Mouse (Mus musculus): Measurements from ENCODE around the gene Hcfc2. TPM values are rescaled to one million over a fixed set of nuclear protein-coding genes. Genes with fewer than 3 reads are reported as not detected.

Hcfc2 gene
- polyA plus RNA-seq, 1 experiment: 8.1 TPM

DNA sequence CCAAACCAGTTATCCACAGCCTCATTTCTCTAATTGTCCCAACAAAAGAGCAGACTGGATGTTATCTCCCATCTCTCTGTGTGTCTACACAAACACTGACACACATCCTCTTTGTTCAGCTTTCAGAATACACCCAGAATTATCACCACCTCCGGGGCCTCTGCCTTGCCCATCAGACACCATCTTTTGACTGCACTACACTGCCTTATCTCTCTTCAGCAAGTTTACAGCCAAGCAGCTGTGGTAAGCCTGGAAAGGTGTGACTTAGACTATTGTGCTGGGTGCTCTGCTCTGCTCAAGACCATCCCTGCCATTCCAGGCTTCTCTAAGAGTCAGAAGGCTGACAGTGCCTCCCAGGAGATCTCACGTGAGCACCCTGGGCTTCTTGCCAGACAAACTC, 10.5 kb upstream of the Hcfc2 start:
- H3K36me3 ChIP-seq (ENCODE audit: control insufficient read depth, insufficient read depth, low read length): no peaks in the 10 kb centered on the region
- TF ChIP-seq POLR2A (IDR thresholded peaks at IDR 0.05; ENCODE audit: low read depth, low read length) (no peak), CTCF (conservative IDR thresholded peaks at IDR 0.05; ENCODE audit: insufficient read depth, insufficient read length, low read depth, low read length) (no peak)
- no peak overlapping the region for H3K4me3 ChIP-seq (ENCODE audit: insufficient read depth, low read depth, low read length)
- no peak overlapping the region for H3K27ac ChIP-seq (ENCODE audit: insufficient read depth, low read depth, low read length)
- 62% methylated on average over 2 of the region's 2 CpGs for WGBS
- no peak for DNase-seq
- H3K4me1 ChIP-seq (ENCODE audit: control insufficient read depth, insufficient read depth, low read length): no peaks in the 10 kb centered on the region
- H3K27me3 ChIP-seq (replicated peaks; ENCODE audit: control insufficient read depth, insufficient read depth, low read length): no peaks in the 10 kb centered on the region

DNA sequence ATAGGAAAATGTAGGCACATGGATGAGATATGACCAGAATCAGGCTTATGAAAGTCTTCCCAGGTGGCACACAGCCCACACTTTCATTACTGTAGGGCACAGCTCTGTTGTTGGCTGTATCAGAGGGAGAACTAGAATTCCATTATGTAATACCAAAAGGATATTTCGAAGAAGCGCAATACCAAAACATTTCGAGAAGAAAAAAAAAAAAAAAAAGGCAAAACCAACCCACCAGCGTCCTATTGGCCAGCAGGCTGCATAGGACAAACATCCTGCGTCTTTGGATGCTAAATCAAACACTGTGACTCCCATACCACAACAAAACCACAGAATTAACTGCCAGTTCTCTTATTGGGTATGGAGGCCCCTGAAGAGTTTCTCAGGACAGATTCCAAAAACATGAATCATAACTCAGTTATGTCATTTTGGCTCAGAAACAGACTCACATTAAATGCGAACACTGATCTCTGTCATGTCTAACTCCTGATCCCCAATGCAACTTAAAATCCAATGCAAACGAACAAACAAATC, 6.2 kb upstream of the Hcfc2 start:
- no peak overlapping the region for H3K27ac ChIP-seq (ENCODE audit: insufficient read depth, low read depth, low read length)
- no peak overlapping the region for H3K4me3 ChIP-seq (ENCODE audit: insufficient read depth, low read depth, low read length)
- no peak for DNase-seq
- no peaks in the 10 kb centered on the region for H3K27me3 ChIP-seq (replicated peaks; ENCODE audit: control insufficient read depth, insufficient read depth, low read length)
- H3K4me1 ChIP-seq (ENCODE audit: control insufficient read depth, insufficient read depth, low read length): no peaks in the 10 kb centered on the region
- 64% methylated on average over 7 of the region's 7 CpGs for WGBS
- TF ChIP-seq POLR2A (IDR thresholded peaks at IDR 0.05; ENCODE audit: low read depth, low read length) (no peak), CTCF (conservative IDR thresholded peaks at IDR 0.05; ENCODE audit: insufficient read depth, insufficient read length, low read depth, low read length) (no peak)
- no peaks in the 10 kb centered on the region for H3K36me3 ChIP-seq (ENCODE audit: control insufficient read depth, insufficient read depth, low read length)

DNA sequence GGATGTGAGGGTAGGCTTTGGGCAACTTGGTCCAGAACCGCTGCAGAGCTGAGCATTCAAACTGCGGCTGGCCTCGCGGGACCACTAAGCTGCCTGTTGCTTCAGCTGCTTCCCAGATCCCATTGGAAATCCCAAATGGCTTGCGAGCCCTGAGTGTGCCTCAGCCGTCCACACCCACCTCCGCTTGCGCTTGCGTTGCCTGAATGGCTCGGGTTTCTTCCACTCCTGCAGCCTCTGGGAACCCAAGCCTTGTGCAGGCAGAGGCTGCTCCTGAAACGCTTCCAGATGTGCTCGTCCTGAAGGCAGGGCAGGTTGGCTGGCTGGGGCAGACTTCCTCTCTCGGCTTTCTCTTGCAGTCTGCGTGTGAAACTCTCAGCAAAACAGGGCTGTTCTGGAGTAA, 5.5 kb upstream of the Hcfc2 start, which contains the start of gene Glt8d2:
Glt8d2 (minus strand) TSS at position 157 of the 400 bp plus-strand sequence.
- 3% methylated on average over 14 of the region's 14 CpGs for WGBS
- DNase-seq: peak; percentile 24

GRCm38 (mm10) chr10:82696453-82697079, 606 bp downstream of the Hcfc2 start:
- 0 out of 2 replicates have a peak, but pooled peaks cover 5% of the 10 kb centered on the region for H3K4me1 ChIP-seq (ENCODE audit: control insufficient read depth, insufficient read depth, low read length)
- H3K36me3 ChIP-seq (ENCODE audit: control insufficient read depth, insufficient read depth, low read length): no peaks in the 10 kb centered on the region
- TF ChIP-seq CTCF (conservative IDR thresholded peaks at IDR 0.05; ENCODE audit: insufficient read depth, insufficient read length, low read depth, low read length): no peak
- TF ChIP-seq POLR2A (IDR thresholded peaks at IDR 0.05; ENCODE audit: low read depth, low read length): no peak
- H3K4me3 ChIP-seq (ENCODE audit: insufficient read depth, low read depth, low read length): no peak overlapping the region
- DNase-seq: no peak
- no peak overlapping the region for H3K27ac ChIP-seq (ENCODE audit: insufficient read depth, low read depth, low read length)
- no peaks in the 10 kb centered on the region for H3K27me3 ChIP-seq (replicated peaks; ENCODE audit: control insufficient read depth, insufficient read depth, low read length)
- WGBS: 56% methylated on average over 4 of the region's 4 CpGs

More for the DNA sequence above, 5.5 kb upstream of the Hcfc2 start, which contains the start of gene Glt8d2:
- Histone ChIP-seq H3K27ac (ENCODE audit: insufficient read depth, low read depth, low read length) (no peak within 1 kb of the TSS), H3K36me3 (ENCODE audit: control insufficient read depth, insufficient read depth, low read length) (no peaks in the 10 kb centered on the region), H3K4me1 (ENCODE audit: control insufficient read depth, insufficient read depth, low read length) (no peaks in the 10 kb centered on the region), H3K27me3 (replicated peaks; ENCODE audit: control insufficient read depth, insufficient read depth, low read length) (no peaks in the 10 kb centered on the region), H3K4me3 (ENCODE audit: insufficient read depth, low read depth, low read length) (no peak within 1 kb of the TSS)
- TF ChIP-seq CTCF (conservative IDR thresholded peaks at IDR 0.05; ENCODE audit: insufficient read depth, insufficient read length, low read depth, low read length) (no peak), POLR2A (IDR thresholded peaks at IDR 0.05; ENCODE audit: low read depth, low read length) (no peak)

GRCm38 (mm10) chr10:82697305-82697898, 1.4 kb downstream of the Hcfc2 start:
- no peaks in the 10 kb centered on the region for H3K36me3 ChIP-seq (ENCODE audit: control insufficient read depth, insufficient read depth, low read length)
- no peak overlapping the region for H3K4me3 ChIP-seq (ENCODE audit: insufficient read depth, low read depth, low read length)
- 79% methylated on average over 3 of the region's 3 CpGs for WGBS
- peak; percentile 27 for DNase-seq
- TF ChIP-seq POLR2A (IDR thresholded peaks at IDR 0.05; ENCODE audit: low read depth, low read length) (no peak), CTCF (conservative IDR thresholded peaks at IDR 0.05; ENCODE audit: insufficient read depth, insufficient read length, low read depth, low read length) (no peak)
- no peak overlapping the region for H3K27ac ChIP-seq (ENCODE audit: insufficient read depth, low read depth, low read length)
- H3K4me1 ChIP-seq (ENCODE audit: control insufficient read depth, insufficient read depth, low read length): 0 out of 2 replicates have a peak, but pooled peaks cover 5% of the 10 kb centered on the region
- H3K27me3 ChIP-seq (replicated peaks; ENCODE audit: control insufficient read depth, insufficient read depth, low read length): no peaks in the 10 kb centered on the region

DNA sequence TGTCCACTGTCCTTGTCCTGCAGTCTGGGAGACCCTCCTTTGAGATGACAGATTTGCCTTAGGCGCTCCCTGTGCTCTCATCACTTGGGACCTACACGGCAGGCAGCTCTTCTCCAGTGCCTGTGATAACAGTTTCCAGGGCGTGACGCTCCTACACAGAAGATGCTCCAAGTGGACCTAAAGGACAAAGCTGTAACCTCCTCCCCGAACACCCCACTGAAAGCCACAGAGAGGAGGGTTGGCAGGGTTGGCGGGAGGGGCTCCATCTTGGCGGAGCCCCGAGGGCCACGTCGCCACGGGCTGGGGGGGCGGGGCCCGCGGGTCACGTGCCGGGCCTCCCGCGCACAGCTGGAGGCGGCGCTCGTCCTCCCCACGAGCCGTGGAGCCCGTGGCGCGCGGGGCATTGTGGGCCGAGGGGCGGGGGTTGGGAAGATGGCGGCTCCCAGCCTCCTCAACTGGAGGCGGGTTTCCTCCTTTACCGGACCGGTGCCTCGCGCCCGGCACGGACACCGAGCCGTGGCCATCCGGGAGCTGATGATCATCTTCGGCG, 2.8 kb downstream of the Hcfc2 start:
- Histone ChIP-seq H3K27ac (ENCODE audit: insufficient read depth, low read depth, low read length) (peak overlapping the region; percentile 24; the same call in 1 of the 2 replicates), H3K36me3 (ENCODE audit: control insufficient read depth, insufficient read depth, low read length) (no peaks in the 10 kb centered on the region), H3K4me3 (ENCODE audit: insufficient read depth, low read depth, low read length) (peak overlapping the region; percentile 86), H3K4me1 (ENCODE audit: control insufficient read depth, insufficient read depth, low read length) (0 out of 2 replicates have a peak, but pooled peaks cover 5% of the 10 kb centered on the region), H3K27me3 (replicated peaks; ENCODE audit: control insufficient read depth, insufficient read depth, low read length) (no peaks in the 10 kb centered on the region)
- peak; percentile 22 for TF ChIP-seq POLR2A (IDR thresholded peaks at IDR 0.05; ENCODE audit: low read depth, low read length)
- TF ChIP-seq CTCF (conservative IDR thresholded peaks at IDR 0.05; ENCODE audit: insufficient read depth, insufficient read length, low read depth, low read length): no peak
- WGBS: 2% methylated on average over 42 of the region's 42 CpGs
- DNase-seq: peak; percentile 92

All from kidney, adult 2 months (tissue).